Mouse (Mus musculus): ENCODE measurements around the gene Zfp263.

DNA sequence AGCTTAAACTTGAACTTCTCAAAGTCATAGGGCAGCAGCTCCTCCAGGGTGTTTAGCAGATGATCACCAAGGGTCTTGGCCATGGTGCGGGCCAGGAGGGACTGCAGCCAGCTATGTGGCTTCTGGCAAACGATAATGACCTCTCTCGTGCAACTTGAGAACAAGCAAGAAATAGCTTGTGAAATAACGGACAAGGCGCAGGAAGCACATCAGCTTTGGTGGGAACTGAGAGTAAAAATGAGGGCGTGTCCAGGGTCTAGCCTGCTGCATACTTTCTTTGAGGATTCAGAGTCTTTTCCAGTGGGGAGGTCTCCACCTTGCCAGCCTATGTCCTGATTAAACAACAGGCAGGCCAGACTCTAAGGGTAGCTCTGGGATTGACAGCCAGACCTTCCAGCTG lies 25.9 kb upstream of the Zfp263 start, which contains the start of gene Mefv:
- TF ChIP-seq EP300 (optimal IDR thresholded peaks at IDR 0.05) = no peak
- TF ChIP-seq CTCF (IDR thresholded peaks at IDR 0.05; ENCODE audit: low read depth) = no peak

Measured in stomach, postnatal 0 days (tissue).